Mouse (Mus musculus) cerebellum, postnatal 14 days (tissue): ENCODE measurements around the gene Gm10197.

Experiments used
- DNase-seq, 2 experiments: peaks; one replicate each; pipeline ENCODE4 v3.0.0; 2021; ENCODE audit warnings: mixed read lengths in 2 of 2

Gene Gm10197

GRCm38 (mm10) chr19:53393646-53394045 lies 22.1 kb upstream of the Gm10197 start:
- DNase-seq: no peak

GRCm38 (mm10) chr19:53392781-53393343 lies 21.3 kb upstream of the Gm10197 start:
- no peak for DNase-seq

- peak in 1 of 2 experiments; percentile 34 for DNase-seq
Measured at GRCm38 (mm10) chr19:53391787-53392186, 20.2 kb upstream of the Gm10197 start.

GRCm38 (mm10) chr19:53391386-53391785 lies 19.8 kb upstream of the Gm10197 start:
- peak in 1 of 2 experiments; percentile 31 for DNase-seq

GRCm38 (mm10) chr19:53390495-53391007 lies 19.0 kb upstream of the Gm10197 start, which contains the start of gene Smndc1:
Smndc1 (minus strand) TSS chr19:53390578.
- DNase-seq: peak; percentile 99

GRCm38 (mm10) chr19:53389851-53390431 lies 18.4 kb upstream of the Gm10197 start:
- no peak for DNase-seq

- no peak for DNase-seq
Measured at GRCm38 (mm10) chr19:53389417-53389816, 17.9 kb upstream of the Gm10197 start.

- DNase-seq: no peak
Measured at GRCm38 (mm10) chr19:53383336-53383735, 11.8 kb upstream of the Gm10197 start.

GRCm38 (mm10) chr19:53378421-53378820 lies 6.9 kb upstream of the Gm10197 start:
- no peak for DNase-seq

GRCm38 (mm10) chr19:53377652-53378051 lies 6.1 kb upstream of the Gm10197 start:
- DNase-seq: no peak

GRCm38 (mm10) chr19:53375816-53376215 lies 4.2 kb upstream of the Gm10197 start:
- no peak for DNase-seq

GRCm38 (mm10) chr19:53375299-53375698 lies 3.7 kb upstream of the Gm10197 start:
- no peak for DNase-seq

- DNase-seq: no peak
Measured at GRCm38 (mm10) chr19:53373570-53373969, 2.0 kb upstream of the Gm10197 start.

GRCm38 (mm10) chr19:53370233-53370632 lies 1.3 kb downstream of the Gm10197 start:
- DNase-seq: no peak

GRCm38 (mm10) chr19:53369469-53370043 lies 2.0 kb downstream of the Gm10197 start:
- DNase-seq: peak; percentile 93 to 95

- no peak for DNase-seq
Measured at GRCm38 (mm10) chr19:53366881-53367280, 4.7 kb downstream of the Gm10197 start.

- DNase-seq: no peak
Measured at GRCm38 (mm10) chr19:53366057-53366775, 5.3 kb downstream of the Gm10197 start.

GRCm38 (mm10) chr19:53364963-53365362 lies 6.6 kb downstream of the Gm10197 start:
- peak; percentile 63 to 74 for DNase-seq

GRCm38 (mm10) chr19:53364551-53364950 lies 7.0 kb downstream of the Gm10197 start:
- DNase-seq: no peak

GRCm38 (mm10) chr19:53362967-53363366 lies 8.6 kb downstream of the Gm10197 start:
- peak; percentile 70 to 87 for DNase-seq

GRCm38 (mm10) chr19:53360265-53360958 lies 11.2 kb downstream of the Gm10197 start:
- peak; percentile 70 to 78 for DNase-seq

GRCm38 (mm10) chr19:53359160-53360033 lies 12.2 kb downstream of the Gm10197 start:
- peak; percentile 97 for DNase-seq
